Mouse (Mus musculus) 3T3-L1 (cell line): Measurements from ENCODE around the gene Metap1d.

ENCODE experiments used
- DNase-seq: peaks from one replicate; pipeline ENCODE4 v3.0.0-alpha.2; 2015; ENCODE audit warnings: low read depth, low spot score

Gene Metap1d

GRCm38 (mm10) chr2:71544391-71545285 lies 91.6 kb downstream of the Metap1d start:
- peak; percentile 34 for DNase-seq

- peak; percentile 57 for DNase-seq
Observed at GRCm38 (mm10) chr2:71545401-71545881, 92.4 kb downstream of the Metap1d start.

DNA sequence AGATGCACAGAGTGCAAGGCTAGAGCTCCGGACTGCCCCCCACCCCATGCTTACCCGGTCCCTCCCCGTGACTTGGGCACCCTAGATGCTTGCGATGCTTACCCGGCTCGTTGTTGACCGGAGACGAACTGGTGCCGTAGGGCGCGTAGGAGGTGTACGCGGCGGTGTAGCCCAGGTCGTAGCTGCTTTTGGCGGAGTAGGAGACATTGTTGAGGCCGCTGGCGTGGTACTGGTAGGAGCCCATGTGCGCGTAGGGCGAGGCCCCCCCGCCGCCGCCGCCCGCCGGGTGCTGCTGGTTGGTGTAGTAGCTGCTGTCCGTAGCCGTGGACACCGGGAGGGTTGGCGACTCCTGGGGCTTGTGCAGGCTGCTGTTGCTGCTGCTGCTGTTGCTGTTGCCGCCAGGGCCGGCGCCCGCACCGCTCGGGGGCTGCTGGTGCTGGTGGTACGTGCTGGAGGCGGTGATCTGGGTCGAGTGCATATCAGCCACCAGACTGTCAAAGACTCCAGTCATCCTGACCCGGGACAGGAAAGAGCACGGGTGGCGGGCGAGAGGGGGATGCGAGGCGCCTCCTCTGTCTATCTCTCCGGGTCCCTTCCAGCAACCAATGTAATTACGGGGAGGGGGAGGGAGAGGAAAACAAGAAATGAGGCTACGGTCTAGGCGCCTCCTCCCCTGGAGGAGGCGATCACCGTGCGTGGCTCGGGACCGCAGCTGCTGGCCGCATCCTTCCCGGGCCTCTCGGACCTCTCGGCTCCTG lies 93.0 kb downstream of the Metap1d start:
- DNase-seq = peak; percentile 74

DNA sequence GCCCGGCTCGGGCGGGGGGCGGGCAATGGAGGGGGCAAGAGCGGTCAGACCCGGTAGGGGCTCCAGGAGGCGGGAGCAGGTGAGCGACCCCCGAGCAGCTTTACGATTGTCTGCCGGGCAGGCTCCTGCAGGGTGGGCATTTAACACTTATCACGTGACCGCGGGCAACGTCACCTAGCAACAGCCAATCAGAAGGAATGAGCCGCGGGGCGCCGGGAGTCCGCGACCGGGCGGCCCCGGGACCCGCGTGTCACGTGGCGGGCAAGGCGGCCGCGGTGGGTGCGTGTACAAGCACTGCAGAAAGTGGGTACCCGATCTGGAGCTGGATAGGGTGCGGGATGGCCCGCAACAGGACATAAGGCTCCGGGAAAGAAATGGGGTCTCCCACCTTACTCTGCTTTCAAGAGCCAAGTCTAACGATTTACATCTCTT lies 93.6 kb downstream of the Metap1d start, which contains the start of gene Dlx2:
TSS of gene Dlx2 (minus strand) at position 115 of the 432 bp plus-strand sequence.
- DNase-seq = peak; percentile 82

GRCm38 (mm10) chr2:71547829-71548228 lies 94.8 kb downstream of the Metap1d start:
- peak; percentile 95 for DNase-seq

DNA sequence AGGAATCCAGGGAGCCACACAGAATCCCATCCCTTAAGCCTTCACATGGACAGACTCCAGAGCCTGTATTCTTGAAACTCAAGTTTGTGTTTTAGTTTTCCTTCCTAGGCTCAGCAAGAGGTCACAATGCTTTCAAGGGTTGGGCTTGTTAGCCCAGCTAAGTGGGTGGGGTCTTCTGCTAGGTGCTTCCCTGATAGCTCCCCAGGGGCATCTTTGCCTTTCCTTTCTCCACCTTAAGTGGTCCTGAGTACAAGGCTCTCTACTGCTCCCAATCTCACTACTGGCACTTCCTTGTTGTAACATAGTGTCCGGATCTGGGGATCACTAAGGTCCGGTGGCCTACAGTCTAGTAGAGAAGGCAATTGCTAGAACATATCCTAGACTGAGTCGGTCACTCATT lies 97.3 kb downstream of the Metap1d start:
- DNase-seq = no peak

DNA sequence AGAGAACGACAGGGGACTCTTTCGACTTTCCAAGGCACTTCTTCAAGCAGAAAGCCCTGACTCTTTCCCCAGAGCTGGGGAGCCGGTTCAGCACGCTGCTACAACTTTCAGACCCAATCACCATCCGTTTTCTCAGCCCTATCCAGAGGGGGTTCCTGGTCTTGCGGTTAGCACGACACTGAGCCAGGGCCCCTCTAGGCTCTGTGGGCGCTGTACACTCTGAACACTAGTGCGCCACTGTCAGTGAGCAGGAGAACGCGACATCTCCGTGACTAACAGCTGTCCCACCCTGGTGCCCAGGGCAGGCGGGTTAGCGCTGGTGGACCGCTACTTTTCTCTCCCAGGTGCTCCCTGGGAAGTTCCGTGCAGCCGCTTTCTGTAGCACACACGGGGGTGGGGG lies 98.6 kb downstream of the Metap1d start:
- DNase-seq = no peak

- no peak for DNase-seq
Observed at GRCm38 (mm10) chr2:71556071-71556470, 103.0 kb downstream of the Metap1d start.

- DNase-seq = no peak
Observed at GRCm38 (mm10) chr2:71566466-71566865, 113.4 kb downstream of the Metap1d start.

- DNase-seq = peak; percentile 81
Observed at GRCm38 (mm10) chr2:71573736-71574135, 120.7 kb downstream of the Metap1d start.
